Mouse (Mus musculus) E14TG2a.4 (cell line): ENCODE data around the gene Osbp2.

Experiments
- CTCF ChIP-seq: conservative IDR thresholded peaks from 2 replicates; pipeline ENCODE4 v1.5.1; 2014; ENCODE audit warnings: low read length
- POU5F1 ChIP-seq: IDR thresholded peaks from 2 replicates; pipeline ENCODE4 v1.6.1; 2014; ENCODE audit warnings: low read length, borderline replicate concordance

GRCm38 (mm10) chr11:3859778-3860177 lies 3.9 kb downstream of the Osbp2 start:
- TF ChIP-seq CTCF (no peak), POU5F1 (no peak)
